Mouse (Mus musculus) lung, adult 2 months (tissue): Measurements from ENCODE around the gene Magi2.

Source experiments
- CTCF ChIP-seq: fragments of 200-500 bp; IDR thresholded peaks from 2 replicates; pipeline ENCODE4 v1.5.1; 2011; ENCODE audit warnings: mild to moderate bottlenecking, low read length, control low read depth; ENCODE audit not compliant: insufficient read depth
- POLR2A ChIP-seq: fragments of 200-500 bp; IDR thresholded peaks from 2 replicates; pipeline ENCODE4 v1.6.1; 2011; ENCODE audit warnings: low read depth, mild to moderate bottlenecking, control low read depth, low read length, borderline replicate concordance; ENCODE audit errors: extremely low read depth

- TF ChIP-seq CTCF (no peak), POLR2A (no peak)
These were observed 274.2 kb downstream of the Magi2 start for GRCm38 (mm10) chr5:19501005-19501404.
